Mouse (Mus musculus): ENCODE data around the gene Smim7.

GRCm38 (mm10) chr8:72579374-72579773 lies 8.5 kb upstream of the Smim7 start:
- TF ChIP-seq EP300 (IDR thresholded peaks at IDR 0.05; ENCODE audit: low read depth): no peak
- peak; percentile 45 for TF ChIP-seq CTCF (IDR thresholded peaks at IDR 0.05; ENCODE audit: low read depth)
